Mouse (Mus musculus): ENCODE data around the gene March7. TPM values are rescaled to one million over a fixed set of nuclear protein-coding genes. Genes with fewer than 3 reads are reported as not detected.

The March7 gene
- total and polyA plus RNA-seq, 3 experiments: 32.3 to 36.4 TPM; not detected in 1

GRCm38 (mm10) chr2:60166878-60167277 lies 42.8 kb upstream of the March7 start:
- no peak overlapping the region for H3K27ac ChIP-seq (ENCODE audit: control insufficient read depth, low read depth, low read length)
- no peaks in the 10 kb centered on the region for H3K9me3 ChIP-seq (replicated peaks; ENCODE audit: insufficient read depth, low read length)
- no peaks in the 10 kb centered on the region for H3K79me2 ChIP-seq (ENCODE audit: control insufficient read depth, insufficient read depth, low read length, poor library complexity)
- H3K4me1 ChIP-seq (ENCODE audit: control insufficient read depth in 1 of 2, insufficient read depth in 2 of 2, low read length in 2 of 2): no peaks in the 10 kb centered on the region
- H3K36me3 ChIP-seq (ENCODE audit: control insufficient read depth in 1 of 2, insufficient read depth in 2 of 2, low read length in 2 of 2): no peaks in the 10 kb centered on the region
- TF ChIP-seq SMC3 (IDR thresholded peaks at IDR 0.05; ENCODE audit: low read depth, low read length) (no peak), POLR2A (IDR thresholded peaks at IDR 0.05; ENCODE audit: control insufficient read depth in 1 of 2, insufficient read depth in 1 of 2, low read depth in 1 of 2, low read length in 2 of 2, poor library complexity in 1 of 2) (no peak), TAL1 (IDR thresholded peaks at IDR 0.05; ENCODE audit: low read length) (no peak), JUND (IDR thresholded peaks at IDR 0.05; ENCODE audit: low read depth, low read length) (no peak), USF2 (IDR thresholded peaks at IDR 0.05; ENCODE audit: borderline replicate concordance in 1 of 2, insufficient read depth in 1 of 2, low read depth in 1 of 2, low read length in 2 of 2) (no peak), E2F4 (IDR thresholded peaks at IDR 0.05; ENCODE audit: borderline replicate concordance, low read depth, low read length) (no peak), GATA1 (IDR thresholded peaks at IDR 0.05; ENCODE audit: low read depth, low read length) (no peak), SIN3A (IDR thresholded peaks at IDR 0.05; ENCODE audit: low read length) (no peak), ETS1 (IDR thresholded peaks at IDR 0.05; ENCODE audit: low read depth, low read length) (no peak), CTCF (IDR thresholded peaks at IDR 0.05 in 2 of 3, conservative IDR thresholded peaks at IDR 0.05 in 1 of 3; ENCODE audit: control insufficient read depth in 1 of 3, insufficient read depth in 1 of 3, low read depth in 2 of 3, low read length in 3 of 3, poor library complexity in 1 of 3, severe bottlenecking in 1 of 3) (no peak), POLR2AphosphoS2 (IDR thresholded peaks at IDR 0.05; ENCODE audit: low read length) (no peak), HCFC1 (IDR thresholded peaks at IDR 0.05; ENCODE audit: low read depth, low read length) (no peak), BHLHE40 (IDR thresholded peaks at IDR 0.05; ENCODE audit: borderline replicate concordance, low read depth, low read length) (no peak), USF1 (IDR thresholded peaks at IDR 0.05; ENCODE audit: low read depth, low read length) (no peak), ZMIZ1 (IDR thresholded peaks at IDR 0.05; ENCODE audit: low read depth, low read length) (no peak)
- no peak overlapping the region for H3K9ac ChIP-seq (ENCODE audit: control insufficient read depth, low read depth, low read length, poor library complexity, severe bottlenecking)
- no peak overlapping the region for H3K4me3 ChIP-seq (ENCODE audit: control insufficient read depth in 1 of 2, insufficient read depth in 1 of 2, low read depth in 2 of 2, low read length in 2 of 2)
- no peak for DNase-seq (ENCODE audit: low read depth, low spot score)
- no peaks in the 10 kb centered on the region for H3K27me3 ChIP-seq (ENCODE audit: control insufficient read depth in 1 of 2, insufficient read depth in 2 of 2, low read length in 2 of 2)

DNA sequence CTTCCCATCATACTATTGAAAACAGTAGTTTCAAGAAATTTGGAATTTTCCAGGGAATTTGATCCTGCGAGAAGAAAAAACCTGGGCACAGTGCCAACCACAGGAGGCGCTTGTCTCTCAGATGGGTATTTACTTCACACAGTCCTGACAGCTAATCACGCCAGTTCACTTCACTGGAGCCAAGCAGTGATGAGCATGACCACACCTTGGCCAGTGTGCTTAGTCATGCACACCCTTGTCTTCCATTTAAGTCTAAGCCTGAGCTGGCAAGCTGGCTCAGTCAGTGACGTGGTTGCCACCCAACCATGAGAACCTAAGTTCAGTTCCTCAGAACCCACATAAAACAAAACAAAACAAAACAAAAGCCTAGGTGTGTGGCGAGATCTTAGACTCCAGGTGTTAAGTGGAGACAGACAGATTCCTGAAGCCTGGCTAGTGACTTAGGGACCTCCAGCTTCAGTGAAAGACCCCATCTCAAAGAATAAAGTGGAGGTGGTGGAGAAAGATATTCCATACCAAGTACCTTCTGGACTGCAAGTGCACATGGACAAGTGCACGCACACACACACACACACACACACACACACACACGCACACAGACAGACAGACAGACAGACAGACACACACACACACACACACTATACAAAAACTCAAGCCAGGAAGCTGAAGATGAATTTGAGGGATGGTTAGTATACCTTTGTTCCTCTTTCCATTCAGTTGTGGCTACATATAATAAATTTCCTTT lies 37.7 kb upstream of the March7 start:
- no peaks in the 10 kb centered on the region for H3K36me3 ChIP-seq (ENCODE audit: control insufficient read depth in 1 of 2, insufficient read depth in 2 of 2, low read length in 2 of 2)
- no peaks in the 10 kb centered on the region for H3K79me2 ChIP-seq (ENCODE audit: control insufficient read depth, insufficient read depth, low read length, poor library complexity)
- no peak overlapping the region for H3K9ac ChIP-seq (ENCODE audit: control insufficient read depth, low read depth, low read length, poor library complexity, severe bottlenecking)
- H3K27me3 ChIP-seq (ENCODE audit: control insufficient read depth in 1 of 2, insufficient read depth in 2 of 2, low read length in 2 of 2): no peaks in the 10 kb centered on the region
- TF ChIP-seq USF2 (IDR thresholded peaks at IDR 0.05; ENCODE audit: borderline replicate concordance in 1 of 2, insufficient read depth in 1 of 2, low read depth in 1 of 2, low read length in 2 of 2): no peak
- TF ChIP-seq ZMIZ1 (IDR thresholded peaks at IDR 0.05; ENCODE audit: low read depth, low read length): no peak
- TF ChIP-seq KAT2A (conservative IDR thresholded peaks at IDR 0.05; ENCODE audit: low read depth, low read length): no peak
- TF ChIP-seq ETS1 (IDR thresholded peaks at IDR 0.05; ENCODE audit: low read depth, low read length): no peak
- no peak for TF ChIP-seq SMC3 (IDR thresholded peaks at IDR 0.05; ENCODE audit: low read depth, low read length)
- no peak for TF ChIP-seq NELFE (IDR thresholded peaks at IDR 0.05; ENCODE audit: low read depth, low read length)
- no peak for TF ChIP-seq NRF1 (IDR thresholded peaks at IDR 0.05; ENCODE audit: insufficient read depth, low read depth, low read length, poor library complexity, severe bottlenecking)
- no peak for TF ChIP-seq UBTF (IDR thresholded peaks at IDR 0.05; ENCODE audit: borderline replicate concordance, insufficient read depth, low read depth, low read length)
- TF ChIP-seq ELF1 (IDR thresholded peaks at IDR 0.05; ENCODE audit: low read depth, low read length): no peak
- no peak for TF ChIP-seq TAL1 (IDR thresholded peaks at IDR 0.05; ENCODE audit: low read length)
- TF ChIP-seq RAD21 (IDR thresholded peaks at IDR 0.05; ENCODE audit: low read depth, low read length): no peak
- TF ChIP-seq RCOR1 (IDR thresholded peaks at IDR 0.05; ENCODE audit: low read depth, low read length): no peak
- no peak for TF ChIP-seq ZC3H11A (IDR thresholded peaks at IDR 0.05; ENCODE audit: low read depth, low read length)
- TF ChIP-seq POLR2AphosphoS2 (IDR thresholded peaks at IDR 0.05; ENCODE audit: low read length): no peak
- no peak for TF ChIP-seq USF1 (IDR thresholded peaks at IDR 0.05; ENCODE audit: low read depth, low read length)
- TF ChIP-seq MAFK (IDR thresholded peaks at IDR 0.05; ENCODE audit: borderline replicate concordance, low read depth, low read length): no peak
- peak; percentile 9 for DNase-seq (ENCODE audit: low read depth, low spot score)
- H3K4me3 ChIP-seq (ENCODE audit: control insufficient read depth in 1 of 2, insufficient read depth in 1 of 2, low read depth in 2 of 2, low read length in 2 of 2): no peak overlapping the region
- no peaks in the 10 kb centered on the region for H3K4me1 ChIP-seq (ENCODE audit: control insufficient read depth in 1 of 2, insufficient read depth in 2 of 2, low read length in 2 of 2)
- H3K9me3 ChIP-seq (replicated peaks; ENCODE audit: insufficient read depth, low read length): no peaks in the 10 kb centered on the region
- H3K27ac ChIP-seq (ENCODE audit: control insufficient read depth, low read depth, low read length): no peak overlapping the region

Measured in MEL (cell line).